Mouse (Mus musculus) embryonic facial prominence, embryonic 11.5 days (tissue): ENCODE results near the gene Sik3. TPM values are rescaled to one million over a fixed set of nuclear protein-coding genes. Genes with fewer than 3 reads are reported as not detected.
"Not testable (repeated sequence)": the region's sequence is repeated elsewhere in the genome, so short reads cannot be mapped to it uniquely, and the experiment has no call there.

ENCODE experiments used
- ATAC-seq: fragments of 200-750 bp; cut with Nextera tagmentation; replicated peaks from 2 replicates; pipeline ENCODE4 v1.8.0; 2017; ENCODE audit warnings: low read depth; ENCODE audit not compliant: insufficient number of reproducible peaks, low FRiP score, low TSS enrichment
- DNase-seq: peaks from one replicate; pipeline ENCODE4 v3.0.0-alpha.2; 2015; ENCODE audit warnings: low spot score
- H3K27ac ChIP-seq: fragments of 300-500 bp; sonication (generic); replicated peaks from 2 replicates; pipeline ENCODE4 v1.5.1; 2014; ENCODE audit warnings: mild to moderate bottlenecking, low read depth, low read length, control low read depth
- H3K27me3 ChIP-seq: fragments of 300-500 bp; sonication (generic); 2 replicates; pipeline ENCODE4 v1.6.1; 2014; ENCODE audit warnings: mild to moderate bottlenecking, low read length, moderate library complexity, mixed read lengths; ENCODE audit not compliant: control insufficient read depth, insufficient read depth
- H3K36me3 ChIP-seq: fragments of 300-500 bp; sonication (generic); replicated peaks from 2 replicates; pipeline ENCODE4 v1.6.1; 2014; ENCODE audit warnings: low read depth, mild to moderate bottlenecking, low read length, moderate library complexity, mixed read lengths; ENCODE audit not compliant: control insufficient read depth, insufficient read depth
- H3K4me1 ChIP-seq: fragments of 300-500 bp; sonication (generic); 2 replicates; pipeline ENCODE4 v1.6.1; 2014; ENCODE audit warnings: low read length, mixed read lengths; ENCODE audit not compliant: control insufficient read depth, insufficient read depth
- H3K4me2 ChIP-seq: fragments of 300-500 bp; sonication (generic); 2 replicates; pipeline ENCODE4 v1.6.1; 2014; ENCODE audit warnings: low read depth, mild to moderate bottlenecking, control low read depth, low read length, moderate library complexity
- H3K4me3 ChIP-seq: fragments of 300-500 bp; sonication (generic); 2 replicates; pipeline ENCODE4 v1.5.1; 2014; ENCODE audit warnings: low read depth, low read length, control low read depth
- H3K9ac ChIP-seq: fragments of 300-500 bp; sonication (generic); replicated peaks from 2 replicates; pipeline ENCODE4 v1.6.1; 2014; ENCODE audit warnings: mild to moderate bottlenecking, control low read depth, low read length
- H3K9me3 ChIP-seq: fragments of 300-500 bp; sonication (generic); replicated peaks from 2 replicates; pipeline ENCODE4 v1.6.1; 2016; ENCODE audit warnings: mild to moderate bottlenecking, low read length, inconsistent platforms, mixed read lengths; ENCODE audit not compliant: control insufficient read depth
- WGBS: fragments of 180-500 bp; shearing (Covaris S2); extraction: QIAGEN DNeasy Blood & Tissue Kit; methylation state at CpG from one replicate; pipeline ENCODE4 v1.1.7; 2014; 5-methylcytosine and 5-hydroxymethylcytosine counted together
- polyA plus RNA-seq: library from polyadenylated mRNA; unstranded; fragments of >200 nt; fragmentation: Nextera tagmentation; extraction: Ambion mirVana; gene quantifications from 2 replicates; pipeline ENCODE4 v1.2.1, GENCODE M21; 2014

Gene Sik3
- polyA plus RNA-seq, 1 experiment from 2014 or later: 8.2 TPM

GRCm38 (mm10) chr9:46120468-46121253 is 108.0 kb downstream of the Sik3 start:
- no peak; the same call in 1 of the 2 replicates for ATAC-seq
- Histone ChIP-seq H3K4me3 (no peak overlapping the region), H3K27me3 (no peaks in the 10 kb centered on the region), H3K36me3 (no peaks in the 10 kb centered on the region), H3K27ac (peak overlapping the region; percentile 61), H3K9ac (no peak overlapping the region), H3K9me3 (no peaks in the 10 kb centered on the region), H3K4me1 (peaks cover 4% of the 10 kb centered on the region; the same call in 1 of the 2 replicates), H3K4me2 (no peak overlapping the region)
- 86% methylated on average over 6 of the region's 6 CpGs for WGBS
- no peak for DNase-seq

- ATAC-seq (no peak), DNase-seq (no peak)
- H3K4me1 ChIP-seq: peaks cover 4% of the 10 kb centered on the region; the same call in 1 of the 2 replicates
- no peak overlapping the region for H3K27ac ChIP-seq
- H3K9me3 ChIP-seq: no peaks in the 10 kb centered on the region
- no peak overlapping the region for H3K9ac ChIP-seq
- no peak overlapping the region for H3K4me2 ChIP-seq
- no peaks in the 10 kb centered on the region for H3K27me3 ChIP-seq
- H3K36me3 ChIP-seq: no peaks in the 10 kb centered on the region
- H3K4me3 ChIP-seq: no peak overlapping the region
- WGBS: 83% methylated on average over 4 of the region's 4 CpGs
Measured at GRCm38 (mm10) chr9:46121486-46121885, 108.9 kb downstream of the Sik3 start.

DNA sequence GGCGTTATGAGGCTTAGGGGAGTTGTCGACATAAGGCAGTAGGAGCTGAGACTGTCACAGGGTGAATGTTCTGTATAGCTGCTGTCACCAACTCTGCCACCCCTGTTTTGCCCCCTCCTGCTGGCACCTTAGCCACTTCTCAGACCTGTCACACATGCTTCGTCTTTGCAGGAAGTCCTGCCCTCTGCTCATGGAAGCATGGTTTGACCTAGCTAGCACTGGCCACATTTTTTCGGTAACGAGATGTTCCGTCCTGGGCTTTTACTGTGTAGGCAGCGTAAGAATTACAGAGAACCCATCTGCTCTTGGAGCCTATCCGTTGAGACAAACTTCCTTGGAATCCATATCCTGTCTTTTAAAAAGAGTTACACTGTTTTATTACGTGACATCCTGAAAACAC is 110.1 kb downstream of the Sik3 start:
- 83% methylated on average over 9 of the region's 9 CpGs for WGBS
- Histone ChIP-seq H3K36me3 (no peaks in the 10 kb centered on the region), H3K4me3 (no peak overlapping the region), H3K27me3 (no peaks in the 10 kb centered on the region), H3K4me2 (no peak overlapping the region), H3K27ac (no peak overlapping the region), H3K4me1 (peaks cover 8% of the 10 kb centered on the region; the same call in 1 of the 2 replicates), H3K9ac (no peak overlapping the region), H3K9me3 (no peaks in the 10 kb centered on the region)
- DNase-seq (no peak), ATAC-seq (no peak)

DNA sequence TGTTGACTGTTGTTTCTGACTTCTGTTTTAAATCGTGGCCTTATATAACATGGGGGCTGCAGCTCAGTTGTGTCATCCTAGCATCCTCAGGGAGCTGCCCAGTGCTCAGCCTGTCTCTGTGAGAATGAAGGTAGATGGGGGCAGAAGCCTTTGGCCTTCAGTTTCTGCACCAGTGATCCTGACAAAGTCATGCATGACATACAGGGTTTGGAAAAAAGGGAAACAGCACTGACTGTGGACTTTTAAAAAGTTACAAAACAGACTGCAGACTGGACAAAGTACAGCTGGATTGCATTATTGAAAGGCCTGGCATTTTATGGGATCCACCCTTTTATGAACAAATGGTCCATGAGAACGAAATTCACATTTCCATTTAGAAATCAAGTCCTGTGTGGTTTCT is 113.7 kb downstream of the Sik3 start:
- Histone ChIP-seq H3K9ac (no peak overlapping the region), H3K27me3 (no peaks in the 10 kb centered on the region), H3K4me1 (peaks cover 4% of the 10 kb centered on the region; the same call in 1 of the 2 replicates), H3K4me2 (no peak overlapping the region), H3K4me3 (no peak overlapping the region), H3K36me3 (no peaks in the 10 kb centered on the region), H3K9me3 (no peaks in the 10 kb centered on the region), H3K27ac (no peak overlapping the region)
- ATAC-seq (no peak), DNase-seq (peak; percentile 49)
- WGBS: 58% methylated on average over 2 of the region's 2 CpGs

DNA sequence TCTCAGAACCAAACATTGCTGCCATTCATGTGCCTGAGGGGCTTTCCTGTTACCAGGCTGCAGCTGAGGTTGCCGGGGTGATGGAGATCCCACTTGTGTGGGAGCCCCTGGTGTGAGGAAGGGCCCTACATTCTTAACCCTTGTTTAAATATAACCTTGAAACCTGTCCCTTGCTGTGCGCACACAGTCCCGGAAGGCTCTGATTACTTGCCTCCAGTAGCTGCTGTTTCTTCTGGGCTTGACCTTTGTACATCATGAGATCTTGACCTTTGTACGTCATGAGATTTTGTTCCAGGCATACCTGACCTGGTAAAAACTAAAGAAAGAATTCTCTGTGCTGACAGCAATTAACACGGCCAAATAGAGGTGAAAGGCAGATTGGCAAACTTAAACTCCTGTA is 114.7 kb downstream of the Sik3 start:
- peak; percentile 13 for DNase-seq
- H3K4me1 ChIP-seq: peaks cover 4% of the 10 kb centered on the region; the same call in 1 of the 2 replicates
- H3K9ac ChIP-seq: no peak overlapping the region
- no peaks in the 10 kb centered on the region for H3K27me3 ChIP-seq
- 17% methylated on average over 5 of the region's 5 CpGs for WGBS
- no peak for ATAC-seq
- no peak overlapping the region for H3K4me2 ChIP-seq
- H3K9me3 ChIP-seq: no peaks in the 10 kb centered on the region
- H3K36me3 ChIP-seq: no peaks in the 10 kb centered on the region
- H3K4me3 ChIP-seq: no peak overlapping the region
- H3K27ac ChIP-seq: no peak overlapping the region

GRCm38 (mm10) chr9:46129241-46129640 is 116.6 kb downstream of the Sik3 start:
- DNase-seq: no peak
- no peak overlapping the region for H3K27ac ChIP-seq
- peaks cover 4% of the 10 kb centered on the region; the same call in 1 of the 2 replicates for H3K4me1 ChIP-seq
- H3K36me3 ChIP-seq: no peaks in the 10 kb centered on the region
- H3K9me3 ChIP-seq: no peaks in the 10 kb centered on the region
- ATAC-seq: no peak
- no peaks in the 10 kb centered on the region for H3K27me3 ChIP-seq
- 48% methylated on average over 2 of the region's 2 CpGs for WGBS
- H3K4me3 ChIP-seq: no peak overlapping the region
- H3K4me2 ChIP-seq: no peak overlapping the region
- no peak overlapping the region for H3K9ac ChIP-seq

DNA sequence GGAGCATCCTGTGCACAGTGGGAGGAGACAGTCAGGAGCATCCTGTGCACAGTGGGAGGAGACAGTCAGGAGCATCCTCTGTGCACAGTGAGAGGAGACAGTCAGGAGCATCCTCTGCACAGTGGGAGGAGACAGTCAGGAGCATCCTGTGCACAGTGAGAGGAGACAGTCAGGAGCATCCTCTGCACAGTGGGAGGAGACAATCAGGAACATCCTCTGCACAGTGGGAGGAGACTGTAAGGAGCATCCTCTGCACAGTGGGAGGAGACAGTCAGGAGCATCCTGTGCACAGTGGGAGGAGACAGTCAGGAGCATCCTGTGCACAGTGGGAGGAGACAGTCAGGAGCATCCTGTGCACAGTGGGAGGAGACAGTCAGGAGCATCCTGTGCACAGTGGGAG is 120.2 kb downstream of the Sik3 start:
- not testable (repeated sequence) for ATAC-seq

GRCm38 (mm10) chr9:46138831-46139230 is 126.2 kb downstream of the Sik3 start:
- Histone ChIP-seq H3K27ac (no peak overlapping the region), H3K27me3 (no peaks in the 10 kb centered on the region), H3K36me3 (no peaks in the 10 kb centered on the region), H3K4me1 (no peaks in the 10 kb centered on the region), H3K4me2 (no peak overlapping the region), H3K9ac (no peak overlapping the region), H3K4me3 (no peak overlapping the region), H3K9me3 (no peaks in the 10 kb centered on the region)
- no peak for ATAC-seq
- DNase-seq: no peak
- WGBS: 76% methylated on average over 6 of the region's 6 CpGs

More for the DNA sequence above, 120.2 kb downstream of the Sik3 start:
- H3K27ac ChIP-seq, H3K9ac ChIP-seq, H3K36me3 ChIP-seq, H3K9me3 ChIP-seq, H3K4me2 ChIP-seq, H3K4me3 ChIP-seq, DNase-seq, H3K4me1 ChIP-seq, H3K27me3 ChIP-seq: not testable (repeated sequence)
